Mouse (Mus musculus): ENCODE results near the gene Cdiptos.

Cdiptos gene

DNA sequence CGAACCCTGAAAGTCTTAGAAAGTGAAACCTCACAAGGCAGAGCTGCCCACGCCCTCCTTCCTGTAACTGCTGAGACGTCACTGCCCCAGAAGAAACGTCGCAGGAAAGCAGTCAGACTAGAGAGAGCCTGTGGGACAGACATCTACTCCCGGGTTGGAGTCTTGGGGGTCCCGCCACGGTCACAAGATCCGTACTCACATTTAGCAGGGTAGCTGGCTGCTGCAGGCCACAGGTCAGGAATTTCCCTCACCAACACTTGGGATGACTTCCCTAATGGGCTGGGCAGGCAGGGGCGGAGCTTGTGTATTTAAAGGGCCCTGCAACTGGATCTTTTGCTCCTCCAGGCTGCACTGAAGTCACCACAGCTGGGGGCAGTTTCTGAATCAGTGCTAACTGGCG, 38.4 kb upstream of the Cdiptos start, which contains the start of gene Mvp:
Gene Mvp (minus strand): TSS at position 302 of the 400 bp plus-strand sequence.
- no peak for DNase-seq (ENCODE audit: low spot score)

DNA sequence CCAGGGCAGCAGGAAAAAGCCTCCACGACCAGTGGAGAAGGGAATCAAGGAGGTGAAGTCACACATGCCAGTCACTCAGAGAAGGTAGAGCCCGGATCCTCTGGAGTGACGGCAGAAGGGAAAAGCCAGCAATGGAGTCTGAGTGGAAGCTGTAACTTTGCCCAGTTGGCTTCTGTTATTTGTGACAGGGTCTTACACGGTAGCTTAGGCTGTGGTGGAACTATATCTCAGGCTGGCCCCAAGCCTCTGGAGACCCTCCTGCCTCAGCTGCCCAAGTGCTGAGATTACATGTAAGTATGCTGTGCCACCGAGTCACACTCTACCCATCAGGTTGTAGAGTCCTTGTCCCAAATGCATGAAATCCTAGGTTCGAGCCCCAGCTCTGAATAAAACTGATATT, 37.5 kb upstream of the Cdiptos start:
- DNase-seq (ENCODE audit: low spot score): no peak

GRCm38 (mm10) chr7:127012845-127013244, 36.9 kb upstream of the Cdiptos start:
- no peak for DNase-seq (ENCODE audit: low spot score)

DNA sequence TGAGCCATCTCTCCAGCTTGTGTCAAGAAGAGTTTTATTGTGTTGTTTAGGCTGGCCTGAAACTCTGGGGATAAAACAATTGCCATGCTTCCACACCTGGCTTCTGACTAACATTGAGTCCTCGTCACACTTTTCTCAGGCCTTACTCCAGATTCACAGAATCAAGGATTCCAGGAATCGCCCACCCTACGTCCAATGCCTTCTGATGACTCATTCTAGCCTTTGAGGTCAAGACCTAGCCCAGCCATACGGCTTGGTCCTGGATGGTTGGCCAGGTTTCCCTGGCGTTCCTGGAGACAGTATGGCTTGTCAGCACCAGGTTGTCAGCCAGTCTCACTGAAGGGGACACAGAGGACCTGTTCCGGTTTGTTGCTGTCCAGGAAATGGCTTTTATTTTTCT, 36.5 kb upstream of the Cdiptos start:
- DNase-seq (ENCODE audit: low spot score): no peak

DNA sequence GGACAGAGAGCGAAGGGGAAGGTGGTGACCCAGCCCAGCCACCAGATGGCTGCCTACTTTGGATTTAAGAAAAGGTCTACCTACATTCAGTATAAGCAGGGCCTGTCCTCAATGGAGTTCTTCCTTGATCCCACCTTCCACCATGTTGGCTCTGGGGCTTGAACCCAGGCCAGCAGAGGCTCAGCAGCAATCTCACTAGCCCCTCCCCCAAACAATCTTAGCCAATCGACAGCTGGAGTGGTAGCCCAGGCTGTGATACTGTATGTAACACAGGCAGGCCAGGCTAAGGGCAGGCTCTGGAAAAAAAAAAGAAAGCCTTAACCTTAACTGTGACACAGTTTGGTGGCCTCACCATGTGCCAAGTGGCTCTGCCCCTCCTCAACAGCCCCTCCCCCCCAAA, 35.8 kb upstream of the Cdiptos start:
- DNase-seq (ENCODE audit: low spot score): no peak

GRCm38 (mm10) chr7:127011051-127011450, 35.2 kb upstream of the Cdiptos start:
- no peak for DNase-seq (ENCODE audit: low spot score)

- DNase-seq (ENCODE audit: low spot score): no peak
Measured at GRCm38 (mm10) chr7:127009307-127010085, 33.6 kb upstream of the Cdiptos start.

DNA sequence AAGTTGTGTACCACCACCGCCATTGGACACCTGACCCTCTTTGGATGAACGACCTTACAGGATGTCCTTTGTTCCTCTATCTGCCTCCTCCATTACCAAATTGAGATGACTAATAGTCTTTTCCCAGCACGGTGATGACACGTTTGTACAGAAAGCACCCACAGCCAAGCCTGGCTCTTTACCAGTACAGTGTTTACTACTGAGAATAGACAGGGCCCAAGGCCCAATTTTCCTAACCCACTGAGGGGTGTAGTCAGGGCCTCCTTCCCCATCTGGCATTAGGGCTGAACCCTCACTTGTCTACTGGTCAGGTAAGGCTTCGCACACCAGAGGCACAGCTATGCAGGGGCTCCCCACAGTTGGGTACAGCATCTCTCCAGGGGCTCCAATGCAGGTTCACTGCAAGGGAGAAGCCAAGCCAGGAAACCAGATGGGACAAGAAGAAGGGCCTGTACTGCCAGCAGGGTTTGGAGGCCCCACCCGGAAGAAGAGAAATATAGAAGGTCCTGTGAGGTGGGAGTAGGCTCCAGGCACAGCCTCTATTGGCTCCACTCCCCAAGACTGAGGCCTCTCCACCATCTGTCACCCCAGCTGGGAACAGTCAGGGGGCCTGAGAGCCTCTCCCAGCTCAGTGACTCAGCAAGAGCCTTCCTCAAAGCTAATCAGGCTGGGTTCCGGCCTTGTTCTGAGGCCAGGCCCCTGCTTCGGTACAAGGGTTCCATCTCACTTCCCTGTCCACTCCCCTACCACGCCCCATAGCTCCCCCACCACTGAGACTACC, 32.5 kb upstream of the Cdiptos start:
- no peak for DNase-seq (ENCODE audit: low spot score)

DNA sequence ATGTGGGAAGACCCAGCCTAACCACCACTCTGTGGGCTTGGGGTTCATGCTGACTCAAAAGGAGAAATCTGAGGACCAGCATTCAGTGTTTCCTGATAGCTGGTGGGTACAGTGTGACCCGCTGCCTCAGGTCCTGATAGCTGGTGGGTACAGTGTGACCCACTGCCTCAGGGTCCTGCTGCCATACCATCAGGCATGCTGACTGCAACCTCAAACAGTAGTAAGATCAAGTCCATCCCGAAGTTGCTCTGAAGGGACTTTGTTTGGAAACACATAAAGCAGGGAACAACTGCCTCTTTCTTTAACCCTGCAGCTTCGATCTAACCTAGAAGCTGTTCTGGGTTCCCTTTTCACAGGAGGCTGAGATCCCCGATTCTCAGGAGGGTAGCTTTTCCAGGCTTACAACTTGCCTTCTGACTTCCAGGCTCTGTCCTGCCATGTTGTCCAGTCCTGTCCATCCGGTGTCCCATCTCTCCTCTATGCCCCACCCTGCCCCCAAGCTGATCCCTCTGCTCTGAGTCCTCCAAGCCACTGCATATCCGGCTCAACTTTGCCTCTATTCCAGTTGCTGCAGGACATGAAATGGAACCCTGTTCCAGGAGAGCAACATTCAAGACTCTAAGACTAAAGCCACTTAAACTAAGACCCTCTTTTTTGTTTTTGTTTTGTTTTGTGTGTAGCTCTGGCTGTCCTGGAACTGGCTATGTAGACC, 31.6 kb upstream of the Cdiptos start:
- no peak for DNase-seq (ENCODE audit: low spot score)

GRCm38 (mm10) chr7:127004122-127004875, 28.4 kb upstream of the Cdiptos start:
- DNase-seq (ENCODE audit: low spot score): no peak

DNA sequence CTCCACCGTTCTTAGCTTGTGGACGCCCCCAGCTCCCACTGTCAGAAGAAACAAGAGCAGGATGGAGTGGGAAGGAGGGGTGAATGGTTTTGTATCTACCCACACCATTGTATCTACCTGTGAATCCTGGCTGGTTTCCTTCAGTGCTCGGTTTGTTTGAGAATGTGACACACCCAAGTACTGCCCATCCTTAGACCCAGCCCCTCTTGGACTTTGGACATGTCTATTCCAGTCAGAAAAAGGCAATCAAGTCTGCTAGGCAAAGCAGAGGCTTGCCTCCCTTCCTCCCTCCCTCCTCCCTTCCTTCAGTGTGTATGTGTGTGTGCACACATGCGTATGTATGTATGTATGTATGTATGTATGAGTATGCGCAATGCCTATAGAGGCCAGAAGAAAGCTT, 27.7 kb upstream of the Cdiptos start:
- no peak for DNase-seq (ENCODE audit: low spot score)

GRCm38 (mm10) chr7:126999568-126999967, 23.7 kb upstream of the Cdiptos start:
- DNase-seq (ENCODE audit: low spot score): no peak

DNA sequence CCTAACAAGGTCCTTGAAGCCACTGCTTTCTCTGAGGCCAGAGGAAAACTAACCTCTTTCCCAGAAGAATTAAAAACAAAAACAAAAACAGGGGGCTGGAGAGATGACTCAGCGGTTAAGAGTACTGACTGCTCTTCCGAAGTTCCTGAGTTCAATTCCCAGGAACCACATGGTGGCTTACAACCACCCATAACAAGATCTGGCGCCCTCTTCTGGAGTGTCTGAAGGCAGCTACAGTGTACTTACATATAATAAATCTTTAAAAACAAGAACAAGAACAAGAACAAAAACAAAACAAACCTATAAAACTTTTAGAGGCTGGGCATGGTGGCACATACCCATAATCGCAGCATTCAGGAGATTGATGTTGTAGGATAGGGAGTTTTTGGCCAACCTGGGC, 20.6 kb upstream of the Cdiptos start:
- no peak for DNase-seq (ENCODE audit: low spot score)

GRCm38 (mm10) chr7:126988816-126989215, 12.9 kb upstream of the Cdiptos start:
- no peak for DNase-seq (ENCODE audit: low spot score)

DNA sequence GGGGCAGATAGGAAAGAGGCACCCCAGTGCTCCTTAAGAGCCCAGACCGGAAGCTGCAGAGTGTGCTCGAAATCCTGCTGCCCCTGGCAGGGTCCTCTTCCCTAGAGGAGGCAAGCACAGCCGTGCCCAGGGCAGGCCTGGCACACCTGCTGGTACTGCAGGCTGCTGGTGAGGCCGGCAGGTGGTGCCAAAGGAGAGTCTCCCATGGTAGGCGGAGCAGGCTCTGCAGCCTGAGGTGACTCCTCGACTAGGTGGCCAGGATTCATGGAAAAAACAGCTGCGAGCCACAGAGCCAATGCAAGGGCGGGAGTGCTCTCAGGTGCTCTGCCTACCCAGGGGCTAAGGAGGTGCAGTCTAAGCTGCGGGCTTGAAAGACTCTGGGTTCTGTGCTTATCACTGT, 10.4 kb upstream of the Cdiptos start:
- no peak for DNase-seq (ENCODE audit: low spot score)

DNA sequence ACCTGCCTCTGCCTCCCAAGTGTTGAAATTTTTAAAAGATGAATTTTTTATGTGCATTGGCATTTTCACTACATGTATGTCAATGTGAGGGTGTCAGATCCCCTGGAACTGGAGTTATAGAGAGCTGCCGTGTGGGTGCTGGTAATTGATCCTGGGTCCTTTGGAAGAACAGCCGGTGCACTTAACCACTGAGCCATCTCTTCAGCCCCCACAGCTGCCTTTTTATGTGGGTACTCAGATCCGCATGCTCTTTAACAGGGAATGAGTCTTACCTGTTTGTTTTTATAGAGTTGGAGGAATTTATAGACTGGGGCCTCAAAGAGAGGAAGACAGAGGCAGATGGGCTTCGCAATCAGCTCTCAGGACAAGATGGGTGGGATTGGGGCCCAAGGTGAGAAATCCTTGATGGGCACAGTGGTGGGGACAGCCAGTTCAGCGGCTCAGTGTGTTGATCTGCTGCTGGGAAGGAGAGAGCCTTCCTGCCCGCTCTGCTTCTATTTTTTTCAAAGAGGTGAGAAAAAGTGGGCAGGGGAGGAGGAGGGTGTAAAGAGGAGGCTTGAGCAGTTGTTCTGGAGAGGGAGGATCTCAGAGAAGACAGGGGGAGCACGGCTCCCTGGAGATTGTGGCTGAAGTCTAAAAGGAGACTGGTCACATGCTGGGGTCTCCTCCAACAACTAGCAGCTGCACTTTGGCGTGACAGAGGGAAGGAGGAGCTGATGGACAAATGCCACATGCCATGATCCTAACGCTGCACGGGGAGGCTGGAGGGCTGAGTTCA, 9.0 kb upstream of the Cdiptos start:
- no peak for DNase-seq (ENCODE audit: low spot score)

DNA sequence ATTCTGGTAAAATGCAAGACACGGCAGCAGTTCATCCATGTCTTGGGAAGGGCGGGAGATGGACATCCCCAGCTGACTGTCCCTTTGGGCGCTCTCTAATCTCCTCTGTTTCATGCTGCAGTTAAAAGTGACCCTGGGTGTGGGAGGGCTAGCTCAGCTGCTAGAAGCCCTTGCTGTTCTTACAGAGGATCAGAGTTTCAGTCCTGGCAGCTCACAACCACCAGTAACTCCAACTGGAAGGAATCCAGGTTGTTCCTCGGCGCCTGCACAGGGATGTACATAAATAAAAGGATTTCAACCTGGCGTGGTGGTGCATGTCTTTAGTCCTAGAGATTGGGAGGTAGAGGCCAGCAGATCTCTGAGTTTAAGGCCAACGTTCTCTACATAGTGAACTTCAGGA, 7.2 kb upstream of the Cdiptos start:
- no peak for DNase-seq (ENCODE audit: low spot score)

- DNase-seq (ENCODE audit: low spot score): no peak
Measured at GRCm38 (mm10) chr7:126982054-126982453, 6.2 kb upstream of the Cdiptos start.

DNA sequence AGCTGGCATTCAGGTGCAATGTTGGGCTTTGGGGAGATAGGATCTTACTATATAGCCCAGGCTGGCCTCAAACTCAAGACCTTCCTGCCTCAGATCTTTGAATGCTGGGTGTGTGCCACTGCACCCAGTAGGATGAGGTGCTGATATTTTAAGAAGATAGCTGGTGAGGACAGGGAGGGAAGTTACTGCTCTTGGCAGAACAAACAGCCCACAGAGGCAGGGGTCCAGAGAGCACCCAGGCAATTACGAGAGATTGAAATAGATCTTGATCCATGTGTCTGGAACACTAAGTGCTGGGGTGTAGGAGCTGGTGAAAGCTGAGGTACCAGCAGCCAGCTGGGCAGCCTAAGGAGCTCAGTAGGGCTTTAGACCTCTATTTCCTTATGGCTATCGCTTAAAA, 5.7 kb upstream of the Cdiptos start:
- DNase-seq (ENCODE audit: low spot score): no peak

GRCm38 (mm10) chr7:126978841-126979240, 2.9 kb upstream of the Cdiptos start:
- DNase-seq (ENCODE audit: low spot score): no peak

DNA sequence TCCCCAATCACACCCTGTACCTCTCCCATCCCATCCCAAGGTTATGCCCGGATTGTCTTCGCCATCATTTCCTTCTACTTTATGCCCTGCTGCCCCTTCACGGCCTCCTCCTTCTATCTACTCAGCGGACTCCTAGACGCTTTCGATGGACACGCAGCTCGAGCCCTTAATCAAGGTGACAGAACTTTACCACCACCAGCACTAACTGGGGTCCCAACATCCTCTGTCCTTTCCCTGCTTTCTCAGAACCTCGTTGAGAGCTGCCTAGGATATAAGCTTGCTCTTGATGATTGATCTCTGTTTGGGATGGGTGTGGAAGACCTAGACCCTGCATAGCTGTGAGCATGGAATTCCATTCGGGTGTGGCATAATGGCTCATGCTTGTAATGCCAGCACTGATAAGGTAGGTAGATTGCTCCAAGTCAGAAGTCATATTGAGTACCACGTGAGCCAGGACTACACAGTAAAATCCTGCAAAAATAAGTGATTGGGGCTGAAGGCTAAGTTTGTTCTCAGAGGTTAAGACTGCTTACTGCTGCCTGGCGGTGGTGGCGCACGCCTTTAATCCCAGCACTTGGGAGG, 1.1 kb upstream of the Cdiptos start:
- no peak for DNase-seq (ENCODE audit: low spot score)

DNA sequence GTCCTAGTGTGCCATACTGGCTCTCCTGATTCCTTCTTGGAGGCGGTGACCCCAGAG, 177 bp downstream of the Cdiptos start, which contains the start of gene Cdipt:
Gene Cdipt (plus strand): TSS at position 22 of the 57 bp plus-strand sequence.
- DNase-seq (ENCODE audit: low spot score): no peak
